Mouse (Mus musculus) kidney, adult 11 months (tissue): ENCODE data around the gene Gm28308.

Source experiments
- DNase-seq: peaks from one replicate; pipeline ENCODE4 v3.0.0; 2022

The Gm28308 gene

GRCm38 (mm10) chr6:52180213-52180710, 32.9 kb downstream of the Gm28308 start:
- DNase-seq: no peak

- no peak for DNase-seq
Measured at GRCm38 (mm10) chr6:52179690-52180089, 33.4 kb downstream of the Gm28308 start.

DNA sequence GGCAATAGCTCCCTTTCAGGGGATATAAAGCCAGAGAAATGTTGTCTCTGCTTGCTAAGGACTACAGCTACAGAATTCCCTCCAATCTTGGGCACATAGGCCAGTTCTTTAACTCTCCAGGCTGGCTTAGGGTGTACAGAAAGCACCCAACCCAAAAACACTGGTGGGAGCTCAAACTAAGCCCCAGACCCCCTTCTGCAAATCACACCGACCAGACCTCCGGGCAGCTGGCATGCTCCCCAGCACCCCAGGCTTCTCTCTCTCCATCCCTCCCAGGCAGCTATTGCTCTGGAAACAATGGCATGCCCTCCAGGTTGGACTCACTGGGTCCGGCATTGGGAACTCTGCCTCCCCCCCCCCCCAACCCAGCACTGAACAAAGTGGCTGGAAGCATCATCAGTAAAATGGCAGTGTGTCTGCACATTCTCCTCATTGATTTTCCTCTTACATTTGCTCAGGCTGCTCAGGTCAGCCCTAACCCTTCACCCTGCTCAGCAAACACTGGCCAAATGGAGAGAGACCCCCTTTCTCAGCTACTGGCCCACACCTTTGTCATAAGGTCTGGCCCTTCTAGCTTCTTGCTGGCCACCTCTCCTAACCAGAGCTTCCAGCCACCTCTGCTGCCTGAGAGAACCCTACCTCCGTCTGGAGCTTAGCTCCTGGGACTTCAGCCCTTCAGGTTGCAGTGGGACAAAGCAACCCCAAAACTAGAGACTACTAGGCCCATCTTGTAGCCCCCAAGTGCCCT, 34.0 kb downstream of the Gm28308 start:
- DNase-seq: no peak

GRCm38 (mm10) chr6:52177806-52178205, 35.3 kb downstream of the Gm28308 start:
- no peak for DNase-seq

- peak; percentile 85 for DNase-seq
Measured at GRCm38 (mm10) chr6:52177061-52177735, 35.9 kb downstream of the Gm28308 start, which contains the start of gene 5730596B20Rik. TSS of gene 5730596B20Rik (plus strand) at chr6:52177498.

DNA sequence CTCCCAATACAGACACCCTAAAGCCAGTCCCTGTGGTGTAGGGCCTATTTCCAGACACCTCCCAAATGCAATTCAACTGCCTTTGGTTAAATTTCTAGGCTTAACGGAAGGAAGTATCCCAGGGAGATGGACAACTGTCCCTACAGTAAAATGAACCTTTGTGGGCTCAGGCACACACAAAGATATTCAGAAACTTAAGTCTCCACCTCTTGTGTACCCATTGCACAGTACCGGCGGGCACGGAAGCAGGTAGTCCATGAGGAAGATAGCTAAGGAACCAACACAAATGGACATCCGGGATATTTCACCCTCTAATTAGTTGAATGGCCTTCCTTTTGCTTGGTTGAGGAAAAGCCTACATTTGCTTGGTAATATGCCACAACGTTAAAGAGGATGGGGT, 36.7 kb downstream of the Gm28308 start:
- DNase-seq: peak; percentile 21

- DNase-seq: peak; percentile 24
Measured at GRCm38 (mm10) chr6:52175864-52176263, 37.3 kb downstream of the Gm28308 start.

- peak; percentile 50 for DNase-seq
Measured at GRCm38 (mm10) chr6:52174968-52175751, 38.0 kb downstream of the Gm28308 start.

DNA sequence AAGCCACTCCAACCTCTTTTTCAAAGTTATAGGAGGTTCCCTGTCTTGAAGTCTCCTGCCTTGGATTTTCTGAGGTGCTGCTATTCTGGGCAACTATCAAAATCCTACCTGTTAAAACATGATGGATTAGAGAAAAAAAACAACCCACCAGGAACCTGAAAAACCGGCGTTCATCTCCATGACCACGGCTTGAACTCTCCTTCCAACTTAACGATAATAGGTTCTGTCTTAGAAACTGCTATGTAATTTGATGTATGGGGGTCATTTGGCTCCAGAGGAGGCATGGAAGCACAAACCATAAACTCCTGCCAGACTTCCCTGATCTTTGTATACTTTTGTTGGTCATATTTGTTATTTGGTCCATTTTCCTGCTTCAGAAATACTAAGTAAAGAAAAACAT, 39.5 kb downstream of the Gm28308 start:
- DNase-seq: no peak

DNA sequence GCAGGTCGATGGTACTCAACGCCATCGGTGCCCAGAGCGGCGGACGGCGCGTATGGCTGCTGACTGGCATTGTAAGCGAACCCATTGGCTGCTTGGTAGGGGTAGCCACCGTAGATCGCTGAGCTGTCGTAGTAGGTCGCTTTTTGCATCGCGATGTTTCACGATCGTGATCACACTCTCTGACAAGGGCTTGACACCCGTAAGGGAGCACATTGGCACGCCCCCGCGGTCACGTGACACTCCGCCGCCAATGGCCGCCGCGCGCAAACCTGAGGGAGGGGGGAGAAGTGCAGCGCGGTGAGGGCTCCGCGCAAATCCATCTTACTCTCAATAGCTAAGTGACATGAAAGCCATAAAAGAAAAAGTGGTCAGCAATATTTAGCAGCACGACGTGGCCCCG, 40.6 kb downstream of the Gm28308 start:
- peak; percentile 94 for DNase-seq

DNA sequence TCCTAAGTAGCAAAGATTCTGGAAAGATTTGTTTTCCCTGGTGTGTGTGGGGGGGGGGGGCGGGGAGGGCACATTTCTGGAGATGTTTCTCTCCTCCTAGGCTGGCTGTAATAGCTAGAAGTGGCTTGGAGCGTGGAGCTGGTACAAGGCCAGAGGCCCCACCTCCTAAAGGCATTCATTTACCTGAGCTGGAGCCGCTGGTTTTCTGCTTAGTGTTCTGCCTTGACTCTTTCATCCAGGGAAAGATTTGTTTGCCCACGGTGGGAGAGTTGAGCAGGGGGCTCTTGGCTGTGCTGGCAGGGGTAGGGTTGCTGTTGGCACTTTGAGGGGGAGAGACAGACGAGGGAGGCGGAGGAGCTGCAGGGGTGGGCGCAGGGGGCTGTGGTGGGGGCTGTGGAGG, 41.2 kb downstream of the Gm28308 start:
- peak; percentile 59 for DNase-seq

DNA sequence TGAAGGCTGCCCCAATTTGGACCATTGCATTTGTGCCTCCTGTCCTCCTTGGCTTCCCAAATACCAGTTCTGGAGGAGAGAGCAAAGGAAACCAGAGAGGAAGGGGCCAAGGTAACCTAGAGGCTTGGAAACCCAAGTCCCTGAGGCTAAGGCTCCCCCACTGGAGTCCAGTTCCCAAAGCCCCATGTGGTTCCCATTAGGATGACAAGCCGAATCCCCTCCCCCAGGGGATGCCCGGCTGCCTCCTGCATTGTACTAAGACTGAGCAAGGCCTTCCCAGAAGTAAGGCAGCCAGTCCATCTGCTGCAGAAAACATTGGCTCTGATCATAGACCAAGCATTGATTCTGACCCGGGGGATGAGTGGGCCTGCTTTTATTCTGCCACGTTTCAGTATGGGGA, 41.8 kb downstream of the Gm28308 start:
- no peak for DNase-seq

DNA sequence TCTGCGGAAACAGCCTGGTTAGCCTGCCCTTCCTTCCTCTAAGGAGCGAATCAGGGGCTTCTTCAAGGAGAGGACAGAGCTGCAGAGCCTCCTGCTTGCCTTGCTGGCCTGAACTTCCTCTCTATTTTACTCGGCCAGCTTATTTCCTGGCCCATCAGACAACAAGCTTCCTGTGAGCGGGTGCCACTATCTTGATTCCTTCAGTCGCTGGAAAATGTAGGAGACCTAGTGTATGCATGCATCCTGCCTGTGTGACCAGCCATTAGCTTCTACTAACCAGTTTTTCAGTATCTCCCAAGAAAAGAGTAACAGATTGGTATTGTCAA, 42.3 kb downstream of the Gm28308 start:
- no peak for DNase-seq

GRCm38 (mm10) chr6:52170166-52170897, 42.8 kb downstream of the Gm28308 start:
- peak; percentile 44 for DNase-seq

- DNase-seq: no peak
Measured at GRCm38 (mm10) chr6:52169499-52170165, 43.5 kb downstream of the Gm28308 start.

DNA sequence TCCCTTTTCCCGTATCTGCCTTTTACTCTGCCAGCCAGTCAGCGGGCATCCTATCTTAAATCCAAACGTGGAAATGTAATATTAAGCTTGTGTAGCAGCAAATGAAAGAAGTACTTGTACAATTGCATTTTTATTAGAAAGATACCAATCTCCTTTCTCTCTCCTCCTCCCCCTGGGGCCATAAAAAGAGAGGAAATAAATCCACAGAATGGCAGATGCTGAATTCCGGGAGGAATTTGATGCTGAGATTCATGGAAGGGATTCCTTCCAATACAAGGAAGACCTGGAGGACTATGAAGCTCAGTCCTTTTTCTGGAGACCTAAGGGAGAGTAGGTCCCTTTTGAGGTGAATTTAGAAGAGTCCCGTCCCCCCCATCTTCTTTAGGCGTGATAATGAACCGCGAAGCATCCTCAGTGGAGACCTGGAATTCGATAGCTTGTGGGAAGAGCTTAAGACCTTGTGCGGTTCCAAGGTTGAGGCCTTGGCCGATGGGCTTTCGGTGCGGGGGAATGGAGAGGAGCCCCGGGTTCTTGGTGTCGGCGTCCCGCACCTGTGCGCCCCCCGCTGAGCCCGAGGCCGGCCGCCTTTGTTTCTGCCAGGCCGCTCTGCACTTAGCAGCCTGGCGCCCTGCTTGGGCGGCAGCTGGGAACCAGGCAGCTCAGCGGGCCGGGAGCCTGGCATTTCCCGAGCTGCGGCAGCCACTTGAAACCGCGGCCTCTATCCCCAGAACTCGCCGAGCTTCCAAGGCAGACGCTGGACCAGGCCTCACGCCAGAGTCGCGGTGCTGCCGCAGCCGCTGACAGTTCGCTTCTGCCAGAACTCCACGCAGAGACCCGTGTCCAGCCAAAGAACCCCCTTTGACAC, 44.7 kb downstream of the Gm28308 start:
- DNase-seq: no peak

GRCm38 (mm10) chr6:52167736-52168161, 45.4 kb downstream of the Gm28308 start:
- no peak for DNase-seq

DNA sequence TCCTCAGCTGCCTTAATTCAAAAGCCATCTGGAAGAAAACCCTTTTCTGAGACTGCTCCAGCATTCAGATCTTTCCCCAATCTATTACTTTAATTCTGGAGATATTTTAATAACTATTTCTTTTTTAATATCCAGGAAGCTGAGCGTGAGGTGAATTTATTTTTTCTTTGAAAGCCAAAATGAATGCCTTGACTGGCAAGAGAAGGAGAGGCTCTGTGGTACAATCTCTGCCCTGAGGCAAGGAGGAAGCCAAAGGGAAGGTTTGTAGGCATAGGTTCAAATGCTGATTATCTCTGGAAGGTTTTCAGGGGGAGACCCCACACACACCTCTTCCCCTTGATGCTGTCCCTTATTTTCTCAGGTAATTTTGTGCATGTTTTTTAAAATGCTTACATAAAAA, 46.0 kb downstream of the Gm28308 start:
- no peak for DNase-seq

GRCm38 (mm10) chr6:52166431-52167077, 46.6 kb downstream of the Gm28308 start:
- DNase-seq: no peak
